Mouse (Mus musculus) midbrain, postnatal 0 days (tissue): ENCODE data around the gene Irf7. TPM values are rescaled to one million over a fixed set of nuclear protein-coding genes. Genes with fewer than 3 reads are reported as not detected.

Experiments
- ATAC-seq: fragments of 200-750 bp; cut with Nextera tagmentation; 2 replicates; pipeline ENCODE4 v1.8.0; 2017; ENCODE audit warnings: moderate number of reproducible peaks, mild to moderate bottlenecking, moderate TSS enrichment, moderate library complexity; ENCODE audit not compliant: low FRiP score
- DNase-seq: peaks from one replicate; pipeline ENCODE4 v3.0.0-alpha.2; 2015; ENCODE audit warnings: low spot score
- H3K27ac ChIP-seq: fragments of 300-500 bp; sonication (generic); 2 replicates; pipeline ENCODE4 v1.5.1; 2014; ENCODE audit warnings: low read depth, mild to moderate bottlenecking, low read length, mixed read lengths
- H3K27me3 ChIP-seq: fragments of 300-500 bp; sonication (generic); 2 replicates; pipeline ENCODE4 v1.6.1; 2014; ENCODE audit warnings: low read length, control low read depth, mixed read lengths; ENCODE audit not compliant: insufficient read depth
- H3K36me3 ChIP-seq: fragments of 300-500 bp; sonication (generic); 2 replicates; pipeline ENCODE4 v1.6.1; 2014; ENCODE audit warnings: low read length, control low read depth, mixed read lengths; ENCODE audit not compliant: insufficient read depth
- H3K4me1 ChIP-seq: fragments of 300-500 bp; sonication (generic); 2 replicates; pipeline ENCODE4 v1.6.1; 2014; ENCODE audit warnings: mild to moderate bottlenecking, control low read depth, antibody characterized with exemption, low read length, mixed read lengths; ENCODE audit not compliant: insufficient read depth
- H3K4me2 ChIP-seq: fragments of 300-500 bp; sonication (generic); 2 replicates; pipeline ENCODE4 v1.6.1; 2014; ENCODE audit warnings: low read depth, mild to moderate bottlenecking, low read length, mixed read lengths; ENCODE audit not compliant: poor library complexity, severe bottlenecking
- H3K4me3 ChIP-seq: fragments of 300-500 bp; sonication (generic); 2 replicates; pipeline ENCODE4 v1.5.1; 2014; ENCODE audit warnings: low read depth, mild to moderate bottlenecking, low read length, moderate library complexity
- H3K9ac ChIP-seq: fragments of 300-500 bp; sonication (generic); replicated peaks from 2 replicates; pipeline ENCODE4 v1.6.1; 2014; ENCODE audit warnings: mild to moderate bottlenecking, low read length, moderate library complexity, mixed read lengths; ENCODE audit not compliant: poor library complexity, severe bottlenecking
- H3K9me3 ChIP-seq: fragments of 300-500 bp; sonication (generic); 2 replicates; pipeline ENCODE4 v1.6.1; 2016; ENCODE audit warnings: low read length, control low read depth
- CTCF ChIP-seq: IDR thresholded peaks from 2 replicates; pipeline ENCODE4 v1.5.1; 2016; ENCODE audit warnings: antibody characterized with exemption, mild to moderate bottlenecking
- WGBS: fragments of 180-500 bp; shearing (Covaris S2); extraction: QIAGEN DNeasy Blood & Tissue Kit; methylation state at CpG from one replicate; pipeline ENCODE4 v1.1.7; 2014; 5-methylcytosine and 5-hydroxymethylcytosine counted together
- polyA plus RNA-seq: library from polyadenylated mRNA; unstranded; fragments of >200 nt; fragmentation: Nextera tagmentation; extraction: Ambion mirVana; gene quantifications from 2 replicates; pipeline ENCODE4 v1.2.1, GENCODE M21; 2015
- total RNA-seq: library from RNA; depleted of rRNA; stranded (reverse); fragments of >200 nt; gene quantifications from 2 replicates; pipeline ENCODE4 v1.2.3, GENCODE M21; 2014; rRNA removed

Irf7 gene
- 3.9 and 4.5 TPM in 2 replicates for total RNA-seq
- polyA plus RNA-seq: 2.8 and 2.9 TPM in 2 replicates

DNA sequence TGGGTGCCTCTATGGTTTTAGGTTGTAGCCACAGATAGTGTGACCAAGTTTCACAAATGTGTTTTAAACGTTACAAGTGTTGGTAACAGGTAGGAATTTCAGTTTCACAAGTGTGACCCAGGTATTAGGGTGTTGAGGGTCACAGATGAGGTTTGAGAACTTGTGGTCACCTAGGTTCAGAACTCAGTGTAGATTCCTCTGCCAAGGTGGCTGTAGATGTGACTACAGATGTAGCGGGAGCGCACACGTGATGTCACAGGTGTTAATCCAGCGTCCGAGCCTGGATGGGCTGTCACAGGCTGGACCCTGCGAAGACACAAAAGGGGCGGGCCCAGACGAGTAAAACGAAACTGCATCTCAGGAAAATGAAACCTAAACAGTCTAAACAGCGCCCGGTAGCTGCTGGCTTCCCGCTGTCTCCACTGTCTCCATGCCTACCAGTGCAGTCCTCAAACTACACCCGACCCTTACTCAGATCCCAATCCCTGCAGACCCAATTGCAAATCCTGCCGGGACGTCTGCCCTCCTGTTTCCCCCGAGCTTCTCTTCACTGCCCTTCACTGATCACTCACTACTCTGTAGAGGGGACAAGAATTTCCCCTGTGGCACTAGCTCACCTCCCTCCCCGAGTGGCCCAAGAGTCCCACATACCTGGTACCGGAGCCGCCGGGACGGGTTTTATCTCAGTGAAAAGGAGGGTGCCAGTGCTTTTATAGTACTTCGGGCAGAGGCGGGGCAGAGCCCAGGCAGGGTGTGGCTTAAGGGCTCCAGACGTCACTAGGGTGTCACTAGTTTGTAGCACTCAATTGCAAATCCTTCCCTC is at the start of gene Irf7:
Gene Irf7, minus strand, starts transcription at position 743 of the 823 bp plus-strand sequence.
- H3K9ac ChIP-seq: 0 out of 2 replicates have a peak within 1 kb of the TSS, but pooled peaks have one; percentile 0
- peak within 1 kb of the TSS; percentile 37 for H3K4me2 ChIP-seq
- DNase-seq: peak; percentile 11
- H3K4me3 ChIP-seq: peak within 1 kb of the TSS; percentile 21; the same call in 1 of the 2 replicates
- no peaks in the 10 kb centered on the region for H3K4me1 ChIP-seq
- H3K36me3 ChIP-seq: peaks cover 32% of the 10 kb centered on the region
- H3K27ac ChIP-seq: no peak within 1 kb of the TSS
- TF ChIP-seq CTCF: no peak
- ATAC-seq: no peak
- WGBS: 12% methylated on average over 25 of the region's 25 CpGs
- H3K27me3 ChIP-seq: no peaks in the 10 kb centered on the region
- H3K9me3 ChIP-seq: no peaks in the 10 kb centered on the region

- H3K4me2 ChIP-seq: no peak overlapping the region
- 80% methylated on average over 5 of the region's 5 CpGs for WGBS
- H3K9ac ChIP-seq: no peak overlapping the region
- no peak overlapping the region for H3K27ac ChIP-seq
- DNase-seq: peak; percentile 29
- peaks cover 76% of the 10 kb centered on the region for H3K36me3 ChIP-seq
- H3K4me3 ChIP-seq: no peak overlapping the region
- H3K4me1 ChIP-seq: no peaks in the 10 kb centered on the region
- H3K9me3 ChIP-seq: no peaks in the 10 kb centered on the region
- H3K27me3 ChIP-seq: no peaks in the 10 kb centered on the region
- TF ChIP-seq CTCF: peak; percentile 60
- ATAC-seq: no peak
Observed at GRCm38 (mm10) chr7:141315974-141316373, 49.7 kb upstream of the Irf7 start.

DNA sequence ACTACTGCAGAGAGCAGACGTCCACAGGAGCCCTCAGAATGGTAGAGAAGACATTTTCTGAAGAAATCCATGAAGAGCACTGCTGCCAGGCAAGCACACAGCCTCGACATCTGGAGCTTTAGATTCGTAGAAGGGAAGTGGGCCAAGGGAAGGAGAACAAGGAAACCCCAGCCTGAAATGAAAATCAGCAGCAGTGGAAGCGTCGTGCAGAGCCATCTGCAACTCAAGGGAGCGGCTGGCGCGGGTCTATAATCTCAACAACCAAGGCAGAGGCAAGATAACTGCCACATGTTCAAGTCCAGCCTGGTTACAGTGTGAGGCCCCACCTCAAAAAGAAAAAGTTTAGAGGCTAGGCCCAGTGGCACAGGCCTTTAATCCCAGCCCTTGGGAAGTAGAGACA is 48.8 kb upstream of the Irf7 start:
- no peaks in the 10 kb centered on the region for H3K4me1 ChIP-seq
- H3K27me3 ChIP-seq: no peaks in the 10 kb centered on the region
- no peak overlapping the region for H3K4me2 ChIP-seq
- no peak for DNase-seq
- ATAC-seq: no peak
- H3K9me3 ChIP-seq: no peaks in the 10 kb centered on the region
- peaks cover 78% of the 10 kb centered on the region for H3K36me3 ChIP-seq
- no peak overlapping the region for H3K27ac ChIP-seq
- no peak for TF ChIP-seq CTCF
- 92% methylated on average over 8 of the region's 8 CpGs for WGBS
- no peak overlapping the region for H3K9ac ChIP-seq
- no peak overlapping the region for H3K4me3 ChIP-seq

- H3K9me3 ChIP-seq: no peaks in the 10 kb centered on the region
- no peaks in the 10 kb centered on the region for H3K4me1 ChIP-seq
- ATAC-seq: no peak
- DNase-seq: no peak
- 98% methylated on average over 2 of the region's 2 CpGs for WGBS
- no peak overlapping the region for H3K4me2 ChIP-seq
- peaks cover 81% of the 10 kb centered on the region for H3K36me3 ChIP-seq
- H3K4me3 ChIP-seq: no peak overlapping the region
- no peak overlapping the region for H3K9ac ChIP-seq
- no peak overlapping the region for H3K27ac ChIP-seq
- TF ChIP-seq CTCF: no peak
- no peaks in the 10 kb centered on the region for H3K27me3 ChIP-seq
Observed at GRCm38 (mm10) chr7:141314416-141314815, 48.1 kb upstream of the Irf7 start.

- Histone ChIP-seq H3K36me3 (peaks cover 77% of the 10 kb centered on the region), H3K9ac (no peak overlapping the region), H3K27ac (no peak overlapping the region), H3K9me3 (no peaks in the 10 kb centered on the region), H3K4me1 (no peaks in the 10 kb centered on the region), H3K4me3 (no peak overlapping the region), H3K27me3 (no peaks in the 10 kb centered on the region), H3K4me2 (no peak overlapping the region)
- ATAC-seq: no peak
- no peak for TF ChIP-seq CTCF
- 98% methylated on average over 4 of the region's 4 CpGs for WGBS
- no peak for DNase-seq
Observed at GRCm38 (mm10) chr7:141304537-141304936, 38.3 kb upstream of the Irf7 start.

DNA sequence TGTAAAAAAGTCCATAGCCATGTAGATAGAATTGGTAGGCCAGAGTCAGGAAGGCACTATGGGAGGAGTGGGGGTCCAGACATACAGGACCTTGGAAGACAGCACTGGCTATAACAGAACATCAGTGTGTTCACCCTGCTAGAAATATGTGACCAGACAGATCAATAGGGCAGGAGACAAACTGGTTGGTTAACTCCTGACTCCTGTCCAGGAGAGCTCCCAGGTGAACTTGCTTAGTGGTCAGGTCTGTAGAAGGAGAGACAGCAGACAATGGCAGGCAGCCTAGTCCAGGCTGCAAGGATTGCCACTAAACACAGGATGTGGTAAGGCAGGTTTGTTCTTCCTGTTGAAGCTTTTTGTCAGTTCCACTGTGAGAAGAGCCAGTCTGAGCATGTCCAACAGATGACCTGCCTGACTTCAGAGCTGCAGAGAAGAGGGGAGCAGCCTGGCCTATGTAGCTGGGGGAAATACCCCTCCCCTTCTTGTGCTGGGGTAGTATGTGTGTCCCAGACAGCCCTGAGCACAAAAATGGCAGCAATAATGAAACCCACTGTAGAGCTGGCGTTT is 36.5 kb upstream of the Irf7 start:
- peaks cover 70% of the 10 kb centered on the region for H3K36me3 ChIP-seq
- DNase-seq (no peak), ATAC-seq (no peak)
- H3K9me3 ChIP-seq: no peaks in the 10 kb centered on the region
- WGBS: 88% methylated on average over 1 of the region's 1 CpGs
- no peaks in the 10 kb centered on the region for H3K4me1 ChIP-seq
- H3K4me3 ChIP-seq: no peak overlapping the region
- no peak for TF ChIP-seq CTCF
- no peak overlapping the region for H3K9ac ChIP-seq
- no peaks in the 10 kb centered on the region for H3K27me3 ChIP-seq
- H3K4me2 ChIP-seq: no peak overlapping the region
- H3K27ac ChIP-seq: no peak overlapping the region
